Mouse (Mus musculus) ES-E14 (cell line): ENCODE data around the gene Cxadr.

Experiments used
- HCFC1 ChIP-seq: IDR thresholded peaks from 2 replicates; pipeline ENCODE4 v1.6.1; 2012; ENCODE audit warnings: low read length, inconsistent platforms, borderline replicate concordance; ENCODE audit not compliant: insufficient read depth
- MAFK ChIP-seq: IDR thresholded peaks from 2 replicates; pipeline ENCODE4 v1.6.1; 2014; ENCODE audit warnings: mild to moderate bottlenecking, low read depth, low read length, inconsistent platforms; ENCODE audit not compliant: insufficient read depth
- ZNF384 ChIP-seq: IDR thresholded peaks from 2 replicates; pipeline ENCODE4 v1.6.1; 2012; ENCODE audit warnings: low read depth, low read length, inconsistent platforms

GRCm38 (mm10) chr16:78319711-78320110, 18.4 kb downstream of the Cxadr start:
- TF ChIP-seq HCFC1 (no peak), ZNF384 (no peak), MAFK (no peak)
